In genomic region chr17:57060231-57060801, GRCm38 (mm10) we compare ENCODE assay signal across 7 mouse cellular contexts. TPM values are rescaled to one million over a fixed set of nuclear protein-coding genes. Genes with fewer than 3 reads are reported as not detected.
DNase-seq lines count a peak whose midpoint lies in the region; ATAC-seq lines count a peak whose summit lies in the region.

No protein-coding gene starts in this region.

- H3K4me3 ChIP-seq in embryonic facial prominence, embryonic 12.5 days: peak overlapping the region; percentile 87
- H3K4me3 ChIP-seq in limb, embryonic 11.5 days (ENCODE audit: low read depth, low read length): peak overlapping the region; percentile 72
- peak overlapping the region; percentile 70 for H3K4me3 ChIP-seq in midbrain, embryonic 14.5 days (replicated peaks; ENCODE audit: low read depth, low read length)

- WGBS in embryonic facial prominence, embryonic 12.5 days: under 1% methylated on average over 44 of the region's 44 CpGs
- under 1% methylated on average over 44 of the region's 44 CpGs for WGBS in limb, embryonic 11.5 days
- WGBS in midbrain, embryonic 14.5 days: under 1% methylated on average over 44 of the region's 44 CpGs

- peaks cover 44% of the 10 kb centered on the region for H3K27me3 ChIP-seq in embryonic facial prominence, embryonic 12.5 days
- peaks cover 39% of the 10 kb centered on the region for H3K27me3 ChIP-seq in limb, embryonic 11.5 days (ENCODE audit: control insufficient read depth, insufficient read depth, low read length)
- peaks cover 27% of the 10 kb centered on the region for H3K27me3 ChIP-seq in midbrain, embryonic 14.5 days (ENCODE audit: control insufficient read depth, insufficient read depth, low read length)

- peak; percentile 77 for ATAC-seq in embryonic facial prominence, embryonic 12.5 days (ENCODE audit: insufficient number of reproducible peaks, insufficient read depth, low FRiP score, low TSS enrichment)
- peak; percentile 82 for ATAC-seq in limb, embryonic 11.5 days (ENCODE audit: insufficient number of reproducible peaks, low FRiP score, low TSS enrichment, low read depth)
- peak; percentile 90 for ATAC-seq in midbrain, embryonic 14.5 days (ENCODE audit: low FRiP score, low TSS enrichment)

- no peak overlapping the region; the same call in 1 of the 2 replicates for H3K27ac ChIP-seq in embryonic facial prominence, embryonic 12.5 days
- H3K27ac ChIP-seq in limb, embryonic 11.5 days (replicated peaks; ENCODE audit: low read depth, low read length): no peak overlapping the region
- H3K27ac ChIP-seq in midbrain, embryonic 14.5 days (replicated peaks; ENCODE audit: low read depth, low read length): peak overlapping the region; percentile 86

- H3K9me3 ChIP-seq in embryonic facial prominence, embryonic 12.5 days: no peaks in the 10 kb centered on the region
- no peaks in the 10 kb centered on the region for H3K9me3 ChIP-seq in limb, embryonic 11.5 days (ENCODE audit: control insufficient read depth, low read length)
- no peaks in the 10 kb centered on the region for H3K9me3 ChIP-seq in midbrain, embryonic 14.5 days (ENCODE audit: control insufficient read depth, low read length)

- no peaks in the 10 kb centered on the region for H3K36me3 ChIP-seq in embryonic facial prominence, embryonic 12.5 days
- no peaks in the 10 kb centered on the region for H3K36me3 ChIP-seq in limb, embryonic 11.5 days (ENCODE audit: control insufficient read depth, insufficient read depth, low read length)
- H3K36me3 ChIP-seq in midbrain, embryonic 14.5 days (ENCODE audit: control insufficient read depth, insufficient read depth, low read length): peaks cover 13% of the 10 kb centered on the region

- no peak overlapping the region for H3K9ac ChIP-seq in embryonic facial prominence, embryonic 12.5 days
- no peak overlapping the region for H3K9ac ChIP-seq in limb, embryonic 11.5 days (ENCODE audit: low read length)
- H3K9ac ChIP-seq in midbrain, embryonic 14.5 days (replicated peaks; ENCODE audit: low read length): peak overlapping the region; percentile 64; the same call in 1 of the 2 replicates

- DNase-seq in adrenal gland, postnatal 25 days: peak; percentile 92
- peak; percentile 100 for DNase-seq in heart, adult 11 months
- peak; percentile 99 for DNase-seq in kidney, adult 18-20 months
- peak; percentile 92 for DNase-seq in limb, embryonic 11.5 days (ENCODE audit: low spot score)
- peak; percentile 98 for DNase-seq in midbrain, embryonic 14.5 days
- DNase-seq in spleen, adult 18-20 months: peak; percentile 93 to 97

- peak overlapping the region; percentile 92 for H3K4me2 ChIP-seq in embryonic facial prominence, embryonic 12.5 days (replicated peaks)
- peak overlapping the region; percentile 72 for H3K4me2 ChIP-seq in limb, embryonic 11.5 days (ENCODE audit: low read depth, severe bottlenecking)
- H3K4me2 ChIP-seq in midbrain, embryonic 14.5 days (ENCODE audit: low read length): peak overlapping the region; percentile 66

- peaks cover 8% of the 10 kb centered on the region; the same call in 1 of the 2 replicates for H3K4me1 ChIP-seq in embryonic facial prominence, embryonic 12.5 days
- no peaks in the 10 kb centered on the region for H3K4me1 ChIP-seq in limb, embryonic 11.5 days (ENCODE audit: control insufficient read depth, insufficient read depth, low read length)
- H3K4me1 ChIP-seq in midbrain, embryonic 14.5 days (ENCODE audit: control insufficient read depth, insufficient read depth, low read length): peaks cover 10% of the 10 kb centered on the region

RNA-seq across cellular contexts. Expression of gene Slc25a23, which starts 0.7 kb away (rescaled TPM):
- total RNA-seq in adrenal gland, postnatal 25 days (2021): 89.2 and 96.3 TPM in 2 replicates
- 10.1 TPM in 2 replicates for polyA plus RNA-seq in embryonic facial prominence, embryonic 12.5 days (2016; fragmentation: Nextera tagmentation; extraction: Ambion mirVana)
- 4.5 TPM in 2 replicates for polyA plus RNA-seq in limb, embryonic 11.5 days (2014; fragmentation: Nextera tagmentation; extraction: Ambion mirVana)
- polyA plus RNA-seq in midbrain, embryonic 14.5 days (2014; fragmentation: Nextera tagmentation; extraction: Ambion mirVana): 31.6 and 32.9 TPM in 2 replicates

RNA-seq across cellular contexts. Expression of gene Crb3, which starts 1.4 kb away (rescaled TPM):
- 1.4 TPM in 1 of 2 replicates, not detected in the other for total RNA-seq in adrenal gland, postnatal 25 days (2021)
- polyA plus RNA-seq in embryonic facial prominence, embryonic 12.5 days (2016; fragmentation: Nextera tagmentation; extraction: Ambion mirVana): 5.0 and 5.2 TPM in 2 replicates
- polyA plus RNA-seq in limb, embryonic 11.5 days (2014; fragmentation: Nextera tagmentation; extraction: Ambion mirVana): 1.0 and 1.1 TPM in 2 replicates
- polyA plus RNA-seq in midbrain, embryonic 14.5 days (2014; fragmentation: Nextera tagmentation; extraction: Ambion mirVana): 1.2 and 1.7 TPM in 2 replicates

RNA-seq across cellular contexts. Expression of gene Dennd1c, which starts 18.0 kb away (rescaled TPM):
- total RNA-seq in adrenal gland, postnatal 25 days (2021): 1.6 TPM in 1 of 2 replicates, not detected in the other
- polyA plus RNA-seq in embryonic facial prominence, embryonic 12.5 days (2016; fragmentation: Nextera tagmentation; extraction: Ambion mirVana): 1.4 and 3.2 TPM in 2 replicates
- 0.43 and 0.51 TPM in 2 replicates for polyA plus RNA-seq in limb, embryonic 11.5 days (2014; fragmentation: Nextera tagmentation; extraction: Ambion mirVana)
- 3.3 and 3.4 TPM in 2 replicates for polyA plus RNA-seq in midbrain, embryonic 14.5 days (2014; fragmentation: Nextera tagmentation; extraction: Ambion mirVana)

RNA-seq across cellular contexts. Expression of gene Slc25a41, which starts 18.9 kb away (rescaled TPM):
- not detected in 2 replicates for total RNA-seq in adrenal gland, postnatal 25 days (2021)
- 0.13 TPM in 1 of 2 replicates, not detected in the other for polyA plus RNA-seq in embryonic facial prominence, embryonic 12.5 days (2016; fragmentation: Nextera tagmentation; extraction: Ambion mirVana)
- not detected in 2 replicates for polyA plus RNA-seq in limb, embryonic 11.5 days (2014; fragmentation: Nextera tagmentation; extraction: Ambion mirVana)
- not detected in 2 replicates for polyA plus RNA-seq in midbrain, embryonic 14.5 days (2014; fragmentation: Nextera tagmentation; extraction: Ambion mirVana)

RNA-seq across cellular contexts. Expression of gene Tubb4a, which starts 27.3 kb away (rescaled TPM):
- 4.0 and 5.0 TPM in 2 replicates for total RNA-seq in adrenal gland, postnatal 25 days (2021)
- 31.9 and 35.5 TPM in 2 replicates for polyA plus RNA-seq in embryonic facial prominence, embryonic 12.5 days (2016; fragmentation: Nextera tagmentation; extraction: Ambion mirVana)
- 11.1 and 11.8 TPM in 2 replicates for polyA plus RNA-seq in limb, embryonic 11.5 days (2014; fragmentation: Nextera tagmentation; extraction: Ambion mirVana)
- 324 and 344 TPM in 2 replicates for polyA plus RNA-seq in midbrain, embryonic 14.5 days (2014; fragmentation: Nextera tagmentation; extraction: Ambion mirVana)
